Mouse (Mus musculus) myocyte (in vitro differentiated cells): Measurements from ENCODE around the gene Arl8a.

Experiments
- CEBPB ChIP-seq: IDR thresholded peaks from 2 replicates; pipeline ENCODE4 v1.6.1; 2011; ENCODE audit warnings: mild to moderate bottlenecking, moderate library complexity; ENCODE audit not compliant: poor library complexity, insufficient read depth, severe bottlenecking
- E2F4 ChIP-seq: IDR thresholded peaks from one replicate; pipeline ENCODE4 v1.6.1; 2011; ENCODE audit warnings: mild to moderate bottlenecking, control low read depth, moderate library complexity; ENCODE audit not compliant: insufficient read depth
- MAX ChIP-seq: IDR thresholded peaks from one replicate; pipeline ENCODE4 v1.6.1; 2011; ENCODE audit warnings: low read depth, mild to moderate bottlenecking, control low read depth
- MYOD1 ChIP-seq, 3 experiments: IDR thresholded peaks; one replicate each; pipeline ENCODE4 v1.6.1; 2011; ENCODE audit warnings: control low read depth in 2 of 3, low read depth in 2 of 3, mild to moderate bottlenecking in 2 of 3, moderate library complexity in 1 of 3; ENCODE audit not compliant: insufficient read length in 2 of 3, control insufficient read depth in 1 of 3
- MYOG ChIP-seq, 3 experiments: IDR thresholded peaks; one replicate each; pipeline ENCODE4 v1.6.1; 2011; ENCODE audit warnings: control low read depth in 2 of 3, low read depth in 2 of 3, mild to moderate bottlenecking in 2 of 3; ENCODE audit not compliant: insufficient read length in 2 of 3, control insufficient read depth in 1 of 3, insufficient read depth in 1 of 3
- POLR2A ChIP-seq: IDR thresholded peaks from one replicate; pipeline ENCODE4 v1.6.1; 2011; ENCODE audit warnings: low read depth, mild to moderate bottlenecking, control low read depth, moderate library complexity; ENCODE audit not compliant: insufficient read length
- POLR2AphosphoS2 ChIP-seq: IDR thresholded peaks from one replicate; pipeline ENCODE4 v1.6.1; 2011; ENCODE audit warnings: low read depth, control low read depth; ENCODE audit not compliant: insufficient read length
- REST ChIP-seq: IDR thresholded peaks from one replicate; pipeline ENCODE4 v1.6.1; 2011; ENCODE audit warnings: mild to moderate bottlenecking, control low read depth, moderate library complexity; ENCODE audit not compliant: insufficient read depth, insufficient read length
- SRF ChIP-seq: IDR thresholded peaks from one replicate; pipeline ENCODE4 v1.6.1; 2011; ENCODE audit warnings: low read depth; ENCODE audit not compliant: control insufficient read depth, insufficient read length
- TCF12 ChIP-seq: IDR thresholded peaks from one replicate; pipeline ENCODE4 v1.6.1; 2011; ENCODE audit warnings: mild to moderate bottlenecking, control low read depth; ENCODE audit not compliant: poor library complexity, insufficient read depth, severe bottlenecking
- TCF3 ChIP-seq: IDR thresholded peaks from one replicate; pipeline ENCODE4 v1.6.1; 2011; ENCODE audit warnings: low read depth, control low read depth; ENCODE audit not compliant: insufficient read length
- USF1 ChIP-seq: IDR thresholded peaks from one replicate; pipeline ENCODE4 v1.6.1; 2011; ENCODE audit warnings: low read depth, mild to moderate bottlenecking, control low read depth, moderate library complexity

- TF ChIP-seq MYOG (IDR thresholded peaks at IDR 0.05; ENCODE audit: control insufficient read depth in 1 of 3, insufficient read depth in 1 of 3, insufficient read length in 2 of 3, low read depth in 2 of 3) (no peak), POLR2AphosphoS2 (no peak), CEBPB (no peak), POLR2A (no peak), MAX (no peak), TCF12 (no peak), E2F4 (no peak), USF1 (no peak), SRF (no peak), MYOD1 (IDR thresholded peaks at IDR 0.05; ENCODE audit: control insufficient read depth in 1 of 3, insufficient read length in 2 of 3, low read depth in 2 of 3) (no peak), REST (no peak), TCF3 (no peak)
These were observed 39.3 kb downstream of the Arl8a start for GRCm38 (mm10) chr1:135185936-135186335.
